Mouse (Mus musculus) spleen, adult 2 months (tissue): ENCODE data around the gene Oxsr1.
"Not testable (repeated sequence)": the region's sequence is repeated elsewhere in the genome, so short reads cannot be mapped to it uniquely, and the experiment has no call there.

Source experiments
- CTCF ChIP-seq: fragments of 200-500 bp; IDR thresholded peaks from 2 replicates; pipeline ENCODE4 v1.5.1; 2011; ENCODE audit warnings: mild to moderate bottlenecking, inconsistent platforms; ENCODE audit not compliant: insufficient read depth, insufficient read length, insufficient replicate concordance; ENCODE audit errors: extremely low read depth
- POLR2A ChIP-seq: fragments of 200-500 bp; IDR thresholded peaks from 2 replicates; pipeline ENCODE4 v1.6.1; 2011; ENCODE audit warnings: low read depth, low read length, inconsistent platforms

DNA sequence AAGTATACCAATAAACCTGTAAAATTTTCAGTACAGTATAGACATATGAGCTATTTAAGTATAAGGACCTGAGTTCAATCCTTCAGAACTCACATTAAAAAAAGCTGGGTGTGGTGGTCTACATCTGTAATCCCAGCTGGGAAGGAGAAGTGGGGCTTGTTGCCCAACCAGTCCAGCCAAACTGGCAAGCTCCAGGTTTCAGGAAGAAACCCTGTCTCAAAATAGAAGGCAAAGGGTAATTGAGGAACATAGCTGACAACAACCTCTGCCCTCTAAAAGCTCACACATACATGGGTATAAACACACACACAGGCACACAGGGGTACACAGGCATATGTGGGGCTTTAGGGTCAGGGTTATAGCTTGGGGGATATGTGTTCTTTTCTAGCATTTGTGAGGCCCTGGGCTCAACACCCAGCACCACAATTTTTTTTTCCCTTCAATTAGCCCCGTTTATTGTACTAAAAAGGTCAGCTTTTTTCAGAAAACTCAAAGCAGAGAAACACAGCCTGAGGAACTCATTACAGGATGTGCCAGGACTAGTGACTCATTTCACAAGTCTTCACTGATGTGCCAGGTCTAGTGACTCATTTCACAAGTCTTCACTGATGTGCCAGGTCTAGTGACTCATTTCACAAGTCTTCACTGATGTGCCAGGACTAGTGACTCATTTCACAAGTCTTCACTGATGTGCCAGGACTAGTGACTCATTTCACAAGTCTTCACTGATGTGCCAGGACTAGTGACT, 56.7 kb downstream of the Oxsr1 start:
- TF ChIP-seq CTCF, POLR2A: not testable (repeated sequence)
